Mouse (Mus musculus): ENCODE data around the gene Ppm1j.
"Not testable (repeated sequence)": the region's sequence is repeated elsewhere in the genome, so short reads cannot be mapped to it uniquely, and the experiment has no call there.

The Ppm1j gene

DNA sequence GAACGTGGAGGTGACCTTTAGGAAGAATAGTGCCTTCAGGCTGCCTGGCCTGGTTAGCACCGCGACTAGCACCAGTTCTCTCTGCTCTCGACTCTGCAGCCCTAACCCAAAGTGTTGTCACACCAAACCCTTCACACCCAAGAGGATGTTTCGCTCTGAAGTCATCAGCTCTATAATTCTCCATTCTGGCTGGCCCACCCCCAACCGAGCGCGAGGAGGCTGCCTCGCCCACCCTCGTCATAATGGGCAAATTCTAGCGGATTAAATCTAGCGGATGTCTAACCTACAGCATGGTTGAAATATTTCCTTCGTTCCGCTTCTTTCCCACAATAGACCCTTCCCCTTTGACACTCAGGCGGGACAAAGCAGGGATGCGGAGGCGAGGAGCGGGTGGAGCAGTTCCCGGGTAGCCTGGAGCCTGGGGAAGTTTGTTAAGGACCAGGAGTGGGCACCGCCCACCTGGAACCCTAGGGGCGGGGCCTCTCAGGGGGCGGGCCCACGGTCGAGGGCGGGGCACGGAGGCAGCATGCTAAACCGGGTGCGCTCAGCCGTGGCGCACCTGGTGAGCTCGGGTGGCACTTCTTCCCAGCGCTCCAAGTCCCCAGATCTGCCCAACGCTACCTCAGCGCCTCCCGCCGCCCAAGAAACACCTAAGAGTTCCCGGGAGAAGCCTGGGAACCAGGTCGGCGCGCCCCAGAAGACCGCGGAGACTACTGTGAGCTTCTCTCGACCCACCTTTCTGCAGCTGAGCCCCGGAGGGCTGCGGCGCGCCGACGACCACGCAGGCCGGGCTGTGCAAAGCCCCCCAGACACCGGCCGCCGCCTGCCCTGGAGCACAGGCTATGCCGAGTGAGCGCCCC, at the start of gene Ppm1j:
Ppm1j (plus strand) TSS at position 496 of the 860 bp plus-strand sequence.
- peak; percentile 25 for DNase-seq

DNA sequence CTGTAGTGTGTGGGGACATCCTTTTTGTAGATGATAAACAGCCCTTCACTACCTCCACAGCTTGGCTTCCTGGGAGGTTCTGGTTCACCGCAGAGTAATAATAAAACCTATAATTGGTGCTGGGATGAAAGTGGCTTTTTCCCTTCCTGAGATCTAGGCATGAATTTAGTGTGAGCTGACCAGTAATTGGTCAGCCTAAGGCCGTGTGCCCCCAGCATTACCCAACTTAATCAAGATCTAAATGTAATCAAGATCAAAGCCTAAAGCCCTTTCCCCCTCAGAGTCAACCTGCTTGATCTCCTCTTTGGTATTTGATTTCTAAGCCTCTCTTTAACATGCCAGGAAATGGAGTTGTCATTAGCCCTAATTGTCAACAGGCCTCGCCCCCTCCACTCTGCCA, 47.9 kb upstream of the Ppm1j start:
- DNase-seq: no peak

DNA sequence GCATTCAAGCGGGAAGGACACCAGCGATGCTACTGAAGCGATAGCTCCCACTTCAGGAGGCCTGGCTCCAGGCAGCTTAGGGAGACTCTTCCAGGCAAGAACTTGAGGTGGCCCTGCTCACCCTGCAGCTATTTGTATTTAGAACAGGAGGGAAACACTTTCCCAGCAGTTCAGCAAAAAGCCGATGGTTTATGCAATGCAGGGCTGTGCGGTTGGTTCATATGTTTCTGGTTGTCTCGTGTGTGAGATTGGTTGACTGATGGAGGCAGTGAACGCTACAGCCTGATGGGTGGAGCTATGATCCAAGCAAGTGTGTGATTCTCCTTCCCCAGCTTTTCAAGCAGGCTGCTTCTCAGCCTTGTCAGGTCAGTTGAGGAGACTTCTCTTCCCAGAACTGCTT, 46.2 kb upstream of the Ppm1j start:
- DNase-seq: no peak

DNA sequence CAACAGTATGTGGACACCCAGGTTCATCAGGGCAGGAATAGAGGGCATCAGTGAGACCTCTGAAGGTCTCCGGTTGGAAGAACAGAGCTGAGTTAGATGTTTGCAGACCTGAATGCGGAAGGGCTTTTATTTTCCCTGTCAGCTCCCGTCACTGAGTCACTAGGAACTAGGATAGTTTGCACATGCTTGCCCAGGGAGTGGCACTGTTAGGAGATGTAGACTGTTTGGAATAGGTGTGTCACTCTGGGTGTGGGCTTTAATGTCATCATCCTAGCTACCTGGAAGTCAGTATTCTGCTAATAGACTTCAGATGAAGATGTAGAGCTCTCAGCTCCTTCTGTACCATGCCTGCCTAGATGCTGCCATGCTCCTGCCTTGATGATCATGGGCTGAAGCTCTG, 38.9 kb upstream of the Ppm1j start:
- no peak for DNase-seq

DNA sequence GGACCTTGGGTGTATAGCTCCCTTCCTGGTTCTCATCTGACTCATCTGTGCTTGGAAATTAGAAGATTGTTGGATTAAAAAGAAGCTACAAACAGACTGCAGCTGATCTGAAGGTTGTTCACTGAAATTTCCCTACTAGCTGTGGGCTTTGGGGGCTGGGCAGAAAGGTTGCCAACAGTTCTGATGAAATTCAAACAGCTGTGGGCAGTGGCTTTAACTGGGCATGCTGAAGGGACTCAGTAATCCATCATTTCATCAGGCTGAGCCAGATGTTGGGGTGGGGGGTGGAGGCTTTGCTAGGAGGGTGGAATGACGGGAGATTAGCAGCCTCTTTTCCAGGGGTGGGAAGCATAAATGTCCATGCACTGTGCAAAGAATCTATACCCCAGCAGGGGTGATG, 37.7 kb upstream of the Ppm1j start:
- DNase-seq: no peak

DNA sequence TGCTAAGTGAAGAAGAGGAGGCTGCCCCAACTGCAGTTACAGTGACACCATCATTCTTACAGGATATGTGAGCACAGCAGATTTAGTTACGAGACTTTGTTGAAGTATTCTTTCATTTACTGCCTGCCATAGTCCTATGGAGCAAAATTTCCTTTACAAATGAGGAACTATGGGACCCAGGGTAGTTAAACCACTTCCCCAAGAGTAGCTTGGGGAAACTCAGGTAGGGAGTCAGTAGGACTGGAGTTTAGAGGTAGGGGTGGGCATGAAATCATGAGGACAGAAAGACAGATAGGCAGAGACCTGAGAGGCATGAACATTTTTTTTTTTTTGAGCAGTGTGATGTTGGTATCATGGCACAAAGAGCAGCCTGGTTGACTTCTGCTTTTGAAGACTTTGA, 37.0 kb upstream of the Ppm1j start:
- no peak for DNase-seq

DNA sequence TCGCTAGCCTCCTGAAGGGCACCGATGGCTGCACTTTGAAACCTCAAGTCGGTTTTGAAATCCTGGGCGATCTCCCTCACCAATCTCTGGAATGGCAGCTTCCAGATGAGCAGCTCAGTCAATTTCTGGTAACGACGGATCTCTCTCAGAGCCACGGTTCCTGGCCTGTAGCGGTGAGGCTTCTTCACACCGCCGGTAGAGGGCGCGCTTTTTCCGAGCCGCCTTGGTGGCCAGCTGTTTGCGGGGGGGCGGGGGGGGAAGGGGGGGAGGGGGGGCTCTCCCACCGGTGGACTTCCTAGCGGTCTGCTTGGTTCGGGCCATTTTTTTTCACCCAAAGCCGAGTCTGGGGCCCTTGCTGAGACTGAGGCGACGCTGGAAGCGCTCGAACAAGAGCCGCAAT, 28.0 kb upstream of the Ppm1j start:
- DNase-seq: peak; percentile 28

DNA sequence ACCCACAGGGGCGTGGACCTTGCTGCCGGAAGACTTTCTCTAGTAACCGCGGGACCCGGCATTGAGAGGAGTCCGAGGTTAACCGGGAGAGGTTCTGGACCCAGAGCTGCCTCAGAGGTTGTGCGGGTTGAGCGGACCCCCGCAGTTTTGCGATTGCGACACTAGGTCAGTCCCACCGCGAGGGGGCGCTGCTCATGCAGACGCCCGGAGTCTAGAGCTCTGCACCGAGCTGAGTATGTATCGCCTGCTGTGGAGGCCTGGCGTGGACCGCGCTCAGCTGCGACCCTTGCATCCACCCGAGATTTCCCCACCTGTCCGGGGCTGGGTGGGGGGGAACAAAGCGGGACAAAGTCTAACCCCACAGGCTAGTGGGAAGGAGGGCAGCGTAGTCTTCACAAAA, 22.4 kb upstream of the Ppm1j start:
- peak; percentile 77 for DNase-seq

DNA sequence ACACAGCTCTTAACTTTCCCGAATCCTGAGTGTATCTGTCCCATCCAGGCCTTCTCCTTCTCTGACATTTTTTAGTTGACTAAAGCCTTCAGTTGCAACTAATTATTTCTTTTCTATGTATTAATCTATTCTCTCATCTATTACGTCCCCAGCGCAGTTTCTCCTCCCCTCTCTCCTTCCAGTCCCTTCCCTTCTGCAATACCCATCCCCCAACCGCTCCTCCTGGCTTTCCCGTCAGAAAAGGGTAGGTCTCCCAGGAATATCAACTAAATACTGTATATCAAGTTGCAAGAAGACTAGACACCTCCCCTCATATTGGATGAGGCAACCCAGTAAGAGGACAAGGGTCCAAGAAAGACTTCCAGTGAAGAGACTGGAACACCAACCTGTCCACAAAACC, 22.0 kb upstream of the Ppm1j start:
- DNase-seq: no peak

DNA sequence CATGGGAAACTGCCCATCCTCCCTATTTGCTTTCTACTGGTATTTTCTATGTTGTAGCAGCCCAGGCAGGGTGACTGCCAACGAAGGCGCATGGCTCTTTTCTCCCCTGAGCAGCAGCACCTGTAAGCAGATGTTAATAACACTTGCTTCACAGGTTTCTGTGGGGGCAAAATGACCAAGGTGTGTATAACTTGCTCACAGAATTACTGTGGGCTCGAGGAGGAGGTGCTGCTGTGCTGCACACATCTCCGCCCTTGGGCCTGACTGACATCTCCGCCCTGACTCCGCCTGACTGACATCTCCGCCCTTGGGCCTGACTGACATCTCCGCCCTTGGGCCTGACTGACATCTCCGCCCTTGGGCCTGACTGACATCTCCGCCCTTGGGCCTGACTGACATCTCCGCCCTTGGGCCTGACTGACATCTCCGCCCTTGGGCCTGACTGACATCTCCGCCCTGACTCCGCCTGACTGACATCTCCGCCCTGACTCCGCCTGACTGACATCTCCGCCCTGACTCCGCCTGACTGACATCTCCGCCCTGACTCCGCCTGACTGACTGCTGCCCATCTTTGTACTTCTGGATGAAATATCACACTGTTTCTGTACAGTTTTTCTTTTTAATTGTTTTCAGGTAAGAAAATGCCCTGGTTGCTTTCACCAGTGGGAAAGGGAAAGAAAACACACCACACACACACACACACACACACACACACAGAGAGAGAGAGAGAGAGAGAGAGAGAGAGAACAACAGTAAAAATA, 18.6 kb upstream of the Ppm1j start:
- DNase-seq: not testable (repeated sequence)

DNA sequence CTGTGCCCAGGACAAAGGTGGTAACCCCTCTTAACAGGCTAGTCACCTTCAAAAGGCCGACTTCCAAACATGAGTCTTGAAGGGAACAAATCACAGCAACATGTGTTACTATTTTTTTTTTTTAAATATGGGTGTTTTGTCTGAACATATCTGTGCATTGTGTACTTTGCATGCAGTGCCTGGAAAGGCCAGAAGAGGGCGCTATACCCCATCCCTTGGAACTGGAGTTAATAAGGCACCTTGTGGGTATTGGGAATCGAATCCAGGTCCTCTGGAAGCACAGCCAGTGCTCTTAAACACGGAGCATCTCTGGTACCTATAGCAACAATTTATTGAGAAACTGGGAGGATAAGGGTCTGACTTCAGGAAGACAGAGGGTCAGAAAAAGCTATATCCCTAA, 15.8 kb upstream of the Ppm1j start:
- no peak for DNase-seq

DNA sequence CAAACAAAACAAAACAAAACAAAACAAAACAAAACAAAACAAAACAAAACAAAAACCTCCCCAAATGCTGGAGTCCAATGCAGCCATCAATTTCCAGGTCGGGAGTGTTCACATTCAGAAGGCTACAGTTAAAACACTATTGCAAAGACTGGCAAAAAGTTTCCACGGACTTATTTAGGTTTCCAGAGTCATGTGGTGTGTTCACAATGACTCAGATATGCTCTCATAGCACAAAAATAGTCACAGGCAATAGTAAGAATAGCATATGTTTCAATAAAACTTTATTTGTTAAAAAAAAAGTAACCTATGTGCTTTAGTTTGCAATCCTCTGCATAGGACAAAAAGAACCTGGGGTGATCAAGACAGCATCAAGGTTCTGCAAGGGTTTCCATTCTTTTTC, 13.7 kb upstream of the Ppm1j start:
- DNase-seq: no peak

DNA sequence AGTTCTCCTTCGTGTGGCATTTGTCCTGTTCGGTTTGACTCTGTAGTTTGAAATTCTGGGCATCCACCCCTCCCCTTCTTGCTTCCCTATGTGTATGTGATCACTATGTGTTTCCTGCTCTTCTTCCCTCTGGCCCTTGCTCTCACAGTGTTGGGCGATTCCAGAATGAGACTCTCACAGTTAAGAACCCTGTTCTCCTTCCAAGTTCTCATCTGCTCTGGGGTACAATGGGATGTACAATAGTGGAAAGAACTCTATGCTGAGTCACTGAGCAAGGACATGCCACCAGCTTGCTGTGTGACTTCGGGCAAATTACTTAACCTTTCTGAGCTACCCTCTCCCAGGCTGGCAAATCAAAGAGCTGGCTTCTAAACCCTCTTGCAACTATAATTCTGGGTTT, 13.1 kb upstream of the Ppm1j start:
- DNase-seq: no peak

DNA sequence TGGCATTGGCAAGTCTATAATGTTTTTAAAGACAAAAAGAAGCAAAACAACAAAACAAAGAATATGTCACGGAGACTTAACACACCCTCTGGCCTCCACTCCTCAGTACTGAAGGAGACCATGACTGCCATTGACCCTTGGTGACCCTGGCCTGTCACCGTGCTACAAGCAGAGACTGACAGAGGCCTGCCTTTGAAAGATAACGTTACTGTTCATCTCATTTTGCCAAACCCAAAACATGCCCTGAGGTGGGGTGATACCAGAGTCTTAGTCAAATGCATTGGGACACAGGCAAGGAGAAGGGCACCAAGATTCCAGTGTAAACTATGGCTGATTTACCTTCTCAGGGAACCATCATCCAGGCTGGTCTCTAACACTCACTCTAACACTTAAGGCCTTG, 11.7 kb upstream of the Ppm1j start:
- no peak for DNase-seq

DNA sequence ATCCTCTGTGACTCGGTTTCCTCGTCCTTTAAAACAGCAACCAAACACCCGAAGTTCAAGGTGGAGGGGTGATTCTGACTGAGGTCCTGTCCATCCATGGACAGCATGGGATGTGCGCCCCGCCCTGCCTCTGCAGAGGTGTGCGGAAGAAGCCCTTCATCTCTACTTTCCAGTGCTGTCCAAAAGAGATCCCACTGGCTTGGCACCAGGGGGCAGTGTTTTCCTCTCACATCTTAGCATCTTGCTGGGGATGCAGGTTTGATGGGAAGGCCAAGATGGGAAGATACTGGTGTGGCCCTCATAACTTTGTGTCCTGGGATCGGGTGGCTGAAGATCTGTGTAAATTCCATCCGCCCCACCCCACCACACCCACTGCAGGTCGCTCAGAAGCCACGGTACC, 10.8 kb upstream of the Ppm1j start:
- DNase-seq: peak; percentile 52

DNA sequence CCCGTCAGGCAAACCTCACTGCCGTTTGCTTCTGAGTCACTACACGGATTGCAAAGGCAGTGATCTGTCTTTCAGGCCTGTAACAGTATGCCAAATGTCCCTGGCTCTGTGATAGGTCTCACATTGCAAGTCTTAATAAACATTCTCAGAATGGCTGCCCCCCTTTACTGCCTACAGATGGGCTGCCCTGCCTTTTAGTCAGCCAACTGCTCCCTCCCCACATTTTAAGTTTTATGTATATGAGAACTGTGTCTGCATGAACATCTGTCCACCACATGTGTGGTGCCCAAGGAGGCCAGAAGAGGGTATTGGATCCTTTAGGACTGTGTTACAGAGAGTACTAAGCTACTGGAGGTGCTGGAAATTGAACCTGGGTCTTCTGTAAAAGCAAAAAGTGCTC, 9.9 kb upstream of the Ppm1j start:
- DNase-seq: no peak

DNA sequence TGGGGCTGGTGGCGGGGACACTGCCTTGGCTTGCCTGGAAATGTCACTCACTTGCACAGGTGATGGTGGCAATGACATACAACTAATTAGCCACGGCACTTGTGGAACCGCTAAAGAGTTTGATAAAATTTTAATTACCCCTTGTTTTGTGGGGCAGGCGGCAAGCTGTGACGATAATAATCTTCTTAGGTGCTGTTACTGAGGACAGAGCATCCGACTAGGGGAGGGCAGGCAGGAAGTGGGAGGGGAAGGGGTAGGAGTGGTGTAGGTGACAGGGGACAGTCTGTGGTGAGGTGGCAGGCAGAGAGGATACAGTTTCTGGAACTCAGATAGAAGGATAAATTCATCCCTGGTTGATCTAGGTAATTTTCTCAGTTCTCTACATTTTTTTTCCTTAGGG, 9.4 kb upstream of the Ppm1j start:
- DNase-seq: no peak

DNA sequence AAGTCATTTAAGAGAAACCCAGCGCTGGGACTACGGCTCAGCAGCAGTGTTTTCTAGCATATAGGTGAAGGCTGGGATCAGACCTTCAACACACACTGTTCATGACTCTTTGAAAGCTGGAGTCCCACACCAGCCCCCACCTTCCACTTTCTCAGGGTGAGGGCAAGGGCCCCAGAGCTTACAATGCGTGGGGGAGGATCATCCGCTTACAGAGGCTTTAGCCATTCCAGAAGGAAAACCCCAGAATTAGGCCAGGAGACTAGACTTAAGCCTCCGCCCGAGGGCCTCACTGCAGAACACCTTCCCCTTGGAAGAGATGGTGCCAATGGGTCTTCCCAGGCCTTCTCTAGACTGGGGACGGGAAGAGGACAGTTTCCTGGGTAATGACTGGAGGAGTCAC, 7.6 kb upstream of the Ppm1j start:
- DNase-seq: no peak

DNA sequence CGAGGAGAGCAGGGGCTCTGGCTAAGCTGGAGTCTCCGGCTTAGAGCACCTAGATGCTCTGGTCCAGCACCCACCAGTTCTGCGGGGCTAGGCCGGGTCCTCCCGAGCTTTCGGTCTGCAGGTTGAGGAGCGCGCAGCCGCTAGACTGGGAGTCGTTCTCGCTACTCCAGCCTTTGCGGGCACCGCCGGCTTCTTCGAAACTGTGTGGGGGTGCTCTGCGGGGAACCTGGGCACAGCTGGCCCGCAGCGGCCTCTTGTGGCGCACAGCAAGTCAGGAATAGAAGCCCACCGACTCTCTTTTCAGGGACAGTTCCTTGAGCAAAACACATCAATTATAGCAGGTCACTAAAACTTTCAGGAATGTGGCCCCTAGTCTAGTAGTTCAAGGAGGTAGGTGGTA, 3.5 kb upstream of the Ppm1j start:
- peak; percentile 41 for DNase-seq

DNA sequence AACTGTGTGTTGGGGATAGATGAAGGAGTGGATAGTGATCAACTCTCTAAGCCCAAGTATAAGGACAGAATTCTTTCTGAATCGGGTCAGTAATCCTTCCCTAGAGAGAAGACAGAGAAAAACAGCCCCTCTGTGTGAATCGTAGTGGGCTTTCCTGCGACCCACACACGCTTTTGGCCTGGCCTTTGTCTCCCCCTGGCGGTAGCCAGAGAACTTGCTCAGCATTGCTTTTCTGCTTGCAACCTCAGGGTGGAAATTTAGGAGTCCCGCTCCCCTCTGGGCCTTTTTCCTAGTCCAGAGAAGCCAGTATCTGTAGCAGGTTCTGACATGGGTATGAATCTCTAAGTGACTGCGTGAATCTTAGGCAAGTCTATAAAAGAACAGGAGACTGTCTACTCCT, 907 bp upstream of the Ppm1j start:
- DNase-seq: peak; percentile 59

DNA sequence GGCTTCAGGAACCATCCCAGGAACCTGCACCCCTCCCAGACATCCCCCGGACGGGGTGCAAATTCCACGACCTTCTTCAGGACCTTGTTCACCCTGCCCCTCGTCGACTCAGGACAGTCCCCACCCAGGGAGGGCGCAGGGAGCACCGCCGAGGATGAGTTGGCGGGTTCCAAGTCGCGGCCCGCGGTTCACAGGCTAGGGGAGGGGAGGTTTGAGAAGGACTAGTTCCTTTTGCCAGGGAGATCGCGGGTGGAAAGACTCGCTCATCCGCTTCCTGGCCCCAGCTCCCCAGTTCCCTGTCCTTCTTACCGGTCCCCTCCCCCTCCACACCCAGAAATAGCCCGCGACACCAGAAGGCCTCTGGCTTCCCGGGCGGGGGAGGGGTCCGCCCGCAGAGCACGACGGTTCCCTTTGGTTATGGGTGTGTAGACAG, 631 bp downstream of the Ppm1j start, which contains the start of gene Fam19a3:
Fam19a3 (minus strand) TSS at position 370 of the 433 bp plus-strand sequence.
- no peak for DNase-seq

DNA sequence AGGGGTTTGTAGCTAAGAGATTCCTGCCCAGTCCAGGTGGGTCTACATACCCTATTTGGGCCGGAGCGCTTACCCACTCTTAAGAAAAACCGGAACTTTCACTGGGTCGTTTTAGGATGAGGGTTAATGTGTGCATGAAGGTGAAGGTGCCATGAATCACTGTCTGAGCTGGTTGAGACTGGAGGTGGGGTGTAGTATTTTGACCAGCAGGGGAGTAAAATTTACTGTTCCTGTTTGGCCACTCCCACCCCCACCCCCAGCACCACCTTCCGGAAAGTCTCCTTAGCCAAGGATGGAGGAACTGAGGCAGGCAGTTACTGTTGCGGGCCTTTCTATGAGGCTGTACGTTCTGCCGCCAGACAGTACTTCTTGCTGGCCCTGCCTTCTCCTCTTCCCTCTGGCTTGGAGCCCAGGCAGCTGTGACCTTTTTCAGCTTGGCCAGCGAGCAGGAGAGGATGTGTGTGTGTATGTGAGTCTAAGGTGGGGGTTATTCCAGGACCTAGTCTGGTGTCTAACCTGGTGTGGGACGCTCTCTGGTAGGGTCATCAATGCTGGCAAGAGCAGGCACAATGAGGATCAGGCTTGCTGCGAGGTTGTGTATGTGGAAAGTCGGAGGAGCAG, 1.3 kb downstream of the Ppm1j start:
- DNase-seq: no peak

DNA sequence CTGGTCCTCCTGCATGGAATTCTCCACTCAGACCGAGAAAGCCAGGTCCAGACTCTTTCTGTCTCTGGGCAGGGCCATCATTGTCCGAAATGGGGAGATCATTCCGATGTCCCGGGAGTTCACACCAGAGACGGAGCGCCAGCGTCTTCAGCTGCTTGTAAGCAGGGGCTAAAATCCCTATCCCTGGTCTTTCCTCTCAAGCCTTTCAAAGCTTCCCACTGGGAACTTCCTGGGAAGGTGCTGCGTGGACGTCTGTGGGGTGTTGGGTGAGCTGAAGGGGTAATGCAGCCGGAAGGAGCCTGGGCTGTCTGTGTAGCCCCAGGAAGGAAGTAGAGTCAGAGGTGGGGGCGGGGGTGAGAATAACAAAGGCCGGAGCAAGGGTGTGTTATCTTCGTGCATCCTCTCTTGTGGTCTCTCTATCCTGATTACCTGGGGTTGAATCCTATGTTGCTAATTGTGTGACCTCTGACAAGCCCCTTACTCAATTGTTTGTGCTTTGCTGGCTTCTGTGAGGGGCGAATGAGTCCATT, 3.2 kb downstream of the Ppm1j start:
- DNase-seq: no peak

DNA sequence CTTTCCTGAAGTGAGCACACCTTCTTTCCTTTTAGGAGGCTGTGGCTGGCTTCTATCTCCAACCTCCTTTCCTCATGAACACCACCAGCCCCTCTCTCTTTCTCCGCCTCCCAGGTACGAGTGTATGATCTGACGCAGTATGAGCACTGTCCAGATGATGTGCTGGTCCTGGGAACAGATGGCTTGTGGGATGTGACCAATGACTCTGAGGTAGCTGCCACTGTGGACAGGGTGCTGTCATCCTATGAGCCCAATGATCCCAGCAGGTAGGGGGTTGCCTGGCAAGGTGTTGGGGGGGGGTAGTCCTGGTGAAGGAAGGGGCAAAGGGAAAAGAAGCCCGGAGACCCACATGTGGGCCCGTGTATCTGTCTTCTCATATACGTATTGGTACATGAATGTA, 4.4 kb downstream of the Ppm1j start:
- DNase-seq: no peak
